Mouse (Mus musculus) ES-E14 (cell line): ENCODE results near the gene Elmo1.

Source experiments
- CHD2 ChIP-seq: IDR thresholded peaks from 2 replicates; pipeline ENCODE4 v1.6.1; 2014; ENCODE audit warnings: mild to moderate bottlenecking, low read depth, low read length, inconsistent platforms
- MAFK ChIP-seq: IDR thresholded peaks from 2 replicates; pipeline ENCODE4 v1.6.1; 2014; ENCODE audit warnings: mild to moderate bottlenecking, low read depth, low read length, inconsistent platforms; ENCODE audit not compliant: insufficient read depth
- ZC3H11A ChIP-seq: IDR thresholded peaks from 2 replicates; pipeline ENCODE4 v1.6.1; 2012; ENCODE audit warnings: low read depth, mild to moderate bottlenecking, inconsistent platforms, low read length, borderline replicate concordance
- ZNF384 ChIP-seq: IDR thresholded peaks from 2 replicates; pipeline ENCODE4 v1.6.1; 2012; ENCODE audit warnings: low read depth, low read length, inconsistent platforms

GRCm38 (mm10) chr13:20213861-20214260, 123.5 kb downstream of the Elmo1 start:
- TF ChIP-seq CHD2 (no peak), ZC3H11A (no peak), ZNF384 (no peak), MAFK (no peak)
